ENCODE assay signal across 11 mouse cellular contexts in the genomic region with DNA sequence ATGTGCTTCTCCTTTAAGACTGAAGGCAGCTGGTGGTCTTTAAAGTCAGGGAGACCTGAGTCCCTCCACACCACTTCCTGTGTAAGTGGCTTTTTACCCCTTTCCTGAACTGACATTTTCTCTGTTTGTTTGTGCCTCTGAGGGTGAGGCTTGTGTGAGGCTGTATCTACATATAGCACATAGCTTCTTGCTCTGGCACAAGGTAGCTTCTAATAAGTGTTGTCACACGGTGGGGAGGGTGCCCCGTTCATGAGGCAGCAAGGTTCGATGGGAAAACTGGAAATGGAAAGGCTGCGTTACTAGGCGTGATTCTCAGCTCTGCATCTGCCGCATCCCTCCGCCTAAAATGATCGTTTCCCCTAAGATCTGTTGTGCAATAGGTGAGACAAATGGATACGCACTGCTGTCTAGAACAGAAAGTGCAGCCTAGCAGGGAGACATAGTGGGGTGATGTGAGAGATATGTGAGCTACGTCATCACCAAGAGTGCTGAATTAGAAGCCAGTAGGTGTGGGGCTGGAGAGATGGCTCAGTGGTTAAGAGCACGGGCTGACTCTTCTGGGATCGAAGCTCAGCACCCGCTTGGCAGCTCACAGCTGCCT. TPM values are rescaled to one million over a fixed set of nuclear protein-coding genes. Genes with fewer than 3 reads are reported as not detected.
DNase-seq lines count a peak whose midpoint lies in the region; ATAC-seq and TF ChIP-seq lines count a peak whose summit lies in the region.
"Had no signal": no experiment of that assay in that cellular context is flagged by ENCODE, and none has a peak within 500 bp of the region (broad histone marks: within the 10 kb centered on the region; RNA-seq: fewer than 3 reads in every experiment).

No protein-coding gene starts in this region.

- peak overlapping the region; percentile 74 for H3K4me3 ChIP-seq in gastrocnemius, adult 2 months
- peak overlapping the region; percentile 44 for H3K4me3 ChIP-seq in kidney, embryonic 14.5 days (ENCODE audit: low read length)

- TF ChIP-seq CTCF in gastrocnemius, adult 2 months (IDR thresholded peaks at IDR 0.05), result no peak

- H3K9ac ChIP-seq in kidney, embryonic 14.5 days (ENCODE audit: low read depth, low read length), result peak overlapping the region; percentile 5; the same call in 1 of the 2 replicates

- no peaks in the 10 kb centered on the region for H3K9me3 ChIP-seq in kidney, embryonic 14.5 days (ENCODE audit: control insufficient read depth, low read length)

- 79% methylated on average over 13 of the region's 13 CpGs for WGBS in kidney, embryonic 14.5 days

- H3K36me3 ChIP-seq in kidney, embryonic 14.5 days (ENCODE audit: control insufficient read depth, insufficient read depth, low read length), result peaks cover 4% of the 10 kb centered on the region

- peak overlapping the region; percentile 83 for H3K27ac ChIP-seq in gastrocnemius, adult 2 months
- H3K27ac ChIP-seq in kidney, embryonic 14.5 days (ENCODE audit: low read depth, low read length), result peak overlapping the region; percentile 66; the same call in 1 of the 2 replicates

- DNase-seq in gastrocnemius, adult 2 months, result no peak
- no peak for DNase-seq in gastrocnemius, postnatal 25 days
- DNase-seq in kidney, postnatal 36 days, result no peak
- DNase-seq in B cell, adult 2 months, result peak; percentile 44 to 49
- peak; percentile 49 for DNase-seq in lung, postnatal 10 days
- no peak for DNase-seq in left cerebral cortex, postnatal 10 days (ENCODE audit: extremely low spot score in 1 of 2, low spot score in 2 of 2)
- DNase-seq in right cerebral cortex, postnatal 10 days (ENCODE audit: low spot score in 2 of 2), result no peak
- DNase-seq: right cerebral cortex, postnatal 25 days had no signal

- H3K4me1 ChIP-seq in kidney, embryonic 14.5 days (ENCODE audit: control insufficient read depth, insufficient read depth, low read length), result peaks cover 67% of the 10 kb centered on the region

- no peak for ATAC-seq in kidney, embryonic 14.5 days (ENCODE audit: low FRiP score, low TSS enrichment)

- no peaks in the 10 kb centered on the region; the same call in 1 of the 2 replicates for H3K27me3 ChIP-seq in kidney, embryonic 14.5 days (ENCODE audit: control insufficient read depth, insufficient read depth, low read length)

- intact Hi-C loops in gastrocnemius, adult 2 months (cut with DNase I), result no loop called here
- intact Hi-C loops in left cerebral cortex, postnatal 10 days (cut with DNase I), result no loop called here

- H3K4me2 ChIP-seq in kidney, embryonic 14.5 days (replicated peaks; ENCODE audit: low read depth, low read length), result peak overlapping the region; percentile 70; the same call in 1 of the 2 replicates

RNA-seq across cellular contexts. Expression of gene Heyl, which starts 3.2 kb away (rescaled TPM):
- total RNA-seq in gastrocnemius, adult 2 months (2021), result 1 to 10 TPM; 5.1 to 6.4 TPM
- 1 to 10 TPM; 6.7 to 7.4 TPM for total RNA-seq in gastrocnemius, postnatal 25 days (2021)
- 25.1 and 50.2 TPM in 2 replicates for polyA plus RNA-seq in kidney, embryonic 14.5 days (2014; fragmentation: Nextera tagmentation; extraction: Ambion mirVana)
- total RNA-seq in left cerebral cortex, postnatal 10 days (2021), result 1 to 10 TPM; 6.6 to 7.2 TPM
- total RNA-seq: megakaryocyte, adult 5-6 weeks; neutrophil, adult 5-6 weeks had no signal

RNA-seq across cellular contexts. Expression of gene Pabpc4, which starts 25.6 kb away (rescaled TPM):
- 100 to 1,000 TPM; 325 to 341 TPM for total RNA-seq in gastrocnemius, adult 2 months (2021)
- total RNA-seq in gastrocnemius, postnatal 25 days (2021), result 100 to 1,000 TPM; 278 to 325 TPM
- polyA plus RNA-seq in kidney, embryonic 14.5 days (2014; fragmentation: Nextera tagmentation; extraction: Ambion mirVana), result 63.9 and 82.6 TPM in 2 replicates
- 10 to 100 TPM; 42.4 to 47.5 TPM for total RNA-seq in left cerebral cortex, postnatal 10 days (2021)

RNA-seq across cellular contexts. Expression of gene Nt5c1a, which starts 35.2 kb away (rescaled TPM):
- total RNA-seq in gastrocnemius, adult 2 months (2021), result 10 to 100 TPM; 38.8 to 53.4 TPM
- 10 to 100 TPM; 19.6 to 32.5 TPM for total RNA-seq in gastrocnemius, postnatal 25 days (2021)
- polyA plus RNA-seq in kidney, embryonic 14.5 days (2014; fragmentation: Nextera tagmentation; extraction: Ambion mirVana), result 0.16 TPM in 1 of 2 replicates, not detected in the other
- 1 to 10 TPM; 8.2 to 8.6 TPM for total RNA-seq in left cerebral cortex, postnatal 10 days (2021)
- total RNA-seq: megakaryocyte, adult 5-6 weeks; neutrophil, adult 5-6 weeks had no signal

RNA-seq across cellular contexts. Expression of gene Hpcal4, which starts 53.5 kb away (rescaled TPM):
- total RNA-seq in gastrocnemius, adult 2 months (2021), result under 1 TPM in 1 of 2 experiments, not detected in 1; 0.08 TPM
- under 1 TPM in 1 of 2 experiments, not detected in 1; 0.36 TPM for total RNA-seq in gastrocnemius, postnatal 25 days (2021)
- polyA plus RNA-seq in kidney, embryonic 14.5 days (2014; fragmentation: Nextera tagmentation; extraction: Ambion mirVana), result 0.83 and 1.0 TPM in 2 replicates
- total RNA-seq in left cerebral cortex, postnatal 10 days (2021), result 100 to 1,000 TPM; 234 to 238 TPM
- total RNA-seq: megakaryocyte, adult 5-6 weeks; neutrophil, adult 5-6 weeks had no signal

Comparison
In these comparisons a context has a peak if more than half of its experiments do, and no peak if none do; other contexts are left out.
1. DNase-seq: peak in B cell, adult 2 months (2 of 2) and lung, postnatal 10 days (single experiment); none in gastrocnemius, adult 2 months (single experiment), gastrocnemius, postnatal 25 days (single experiment), kidney, postnatal 36 days (0 of 2), left cerebral cortex, postnatal 10 days (0 of 2) and right cerebral cortex, postnatal 10 days (0 of 2).
2. RNA of gene Pabpc4, which starts 25.6 kb away (total RNA-seq): 325 to 341 TPM in gastrocnemius, adult 2 months and 278 to 325 TPM in gastrocnemius, postnatal 25 days; 42.4 to 47.5 TPM in left cerebral cortex, postnatal 10 days; every median in the first group is over 4 times any median in the second.